Mouse (Mus musculus) cerebellum, adult 11-12 months (tissue): ENCODE results near the gene Atxn10.

Experiments used
- DNase-seq: peaks from one replicate; pipeline ENCODE4 v3.0.0; 2022

The Atxn10 gene

DNA sequence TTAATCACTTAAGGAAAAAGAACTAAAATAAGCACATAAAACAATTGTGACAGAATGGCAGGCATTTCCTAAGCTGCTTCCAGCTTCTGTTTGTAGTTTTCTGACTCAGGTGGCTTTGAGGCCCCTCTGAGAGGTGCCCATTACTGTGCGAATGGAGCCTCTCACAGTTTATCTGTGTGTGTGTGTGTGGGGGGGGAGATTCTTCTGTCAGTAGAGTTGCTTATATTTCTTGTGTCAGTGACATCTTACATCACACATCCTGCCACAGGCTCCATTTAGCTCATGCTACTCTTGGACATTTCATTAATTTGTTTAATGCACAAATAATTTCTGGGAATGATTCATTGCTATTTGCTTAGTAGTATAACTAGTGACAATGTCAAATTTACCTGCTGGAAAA lies 70.8 kb downstream of the Atxn10 start:
- DNase-seq: no peak

DNA sequence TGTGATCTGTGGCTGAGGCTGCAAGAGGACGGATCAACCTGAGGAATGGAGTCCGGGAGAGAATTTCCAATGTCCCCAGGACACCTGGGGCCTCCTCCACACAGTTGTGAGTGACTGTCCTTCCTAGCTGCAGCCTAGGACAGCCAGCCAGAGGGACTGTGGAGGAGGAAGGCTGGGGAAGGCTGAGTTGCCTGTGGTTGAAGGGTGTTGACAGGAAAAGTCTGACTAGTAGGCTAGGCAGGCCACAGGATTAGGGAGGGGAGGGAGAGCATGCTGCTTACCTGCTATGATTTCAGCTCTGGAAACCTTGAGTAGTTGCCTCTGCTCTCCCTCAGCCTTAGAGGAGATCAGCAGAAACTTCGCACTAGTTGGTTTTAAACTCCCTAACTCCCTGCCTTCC lies 71.3 kb downstream of the Atxn10 start:
- DNase-seq: no peak

DNA sequence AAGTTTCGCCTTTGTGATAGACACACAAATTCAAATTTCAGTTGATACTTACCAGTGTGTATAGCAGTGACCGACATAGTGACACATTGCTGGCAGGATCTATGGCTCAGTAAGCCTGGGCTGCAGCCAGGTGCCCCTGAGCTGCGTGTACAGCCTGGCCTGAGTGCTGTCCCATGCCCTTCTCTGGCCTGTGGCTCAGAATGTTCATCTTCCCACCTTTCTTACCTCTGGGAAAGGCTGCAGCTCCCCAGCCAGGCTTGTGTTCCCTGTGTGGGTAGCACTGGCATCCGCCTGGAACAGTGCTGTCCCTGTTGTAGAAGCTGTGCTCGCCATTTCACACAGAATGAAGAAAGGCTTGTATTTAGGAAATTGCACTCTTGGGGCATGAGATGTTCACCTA lies 72.7 kb downstream of the Atxn10 start:
- DNase-seq: peak; percentile 68

DNA sequence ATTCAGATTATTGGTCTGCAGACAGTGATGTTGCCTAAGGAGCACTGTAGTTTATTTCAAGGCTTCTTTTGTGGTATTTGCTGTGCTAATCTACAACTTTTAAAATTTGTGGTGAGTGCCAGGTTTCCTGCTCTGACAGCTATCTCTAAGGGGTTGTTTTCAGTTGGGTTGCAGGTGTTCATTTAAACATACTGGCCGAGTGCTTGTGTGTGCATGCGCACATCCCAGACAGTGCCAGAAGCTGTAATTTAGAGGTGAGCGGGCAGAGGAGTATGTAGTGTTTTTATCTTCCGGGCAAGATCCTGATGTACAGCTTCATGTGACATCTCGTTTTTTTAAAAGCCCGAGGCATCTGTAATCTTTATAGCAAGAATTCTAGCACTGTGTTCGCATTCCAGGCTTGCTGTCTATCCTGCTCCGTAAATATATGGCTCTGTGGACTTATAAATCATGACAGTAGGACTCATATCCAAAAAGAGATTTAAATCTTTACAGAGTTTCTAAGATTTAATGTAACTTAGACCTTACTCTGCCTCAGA lies 73.3 kb downstream of the Atxn10 start:
- DNase-seq: no peak

DNA sequence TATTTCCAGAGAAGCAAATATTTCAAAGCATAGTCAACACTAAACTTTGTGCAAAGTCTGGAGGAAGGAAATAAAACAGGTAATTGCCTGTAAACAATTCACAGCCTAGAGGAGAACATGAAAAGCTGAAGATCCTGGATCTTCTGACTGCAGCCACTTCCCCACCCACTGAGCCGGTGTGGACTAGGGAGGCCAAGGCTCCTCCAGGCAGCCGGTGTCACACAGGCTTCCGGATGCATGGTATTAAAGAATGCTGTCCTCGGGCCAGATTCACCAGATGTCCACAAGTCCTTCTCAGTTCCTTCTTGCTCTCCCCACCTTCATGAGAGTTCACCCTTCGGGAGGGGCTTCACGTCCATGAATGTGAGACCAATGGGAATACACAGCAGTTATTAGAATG lies 73.8 kb downstream of the Atxn10 start:
- peak; percentile 79 for DNase-seq

DNA sequence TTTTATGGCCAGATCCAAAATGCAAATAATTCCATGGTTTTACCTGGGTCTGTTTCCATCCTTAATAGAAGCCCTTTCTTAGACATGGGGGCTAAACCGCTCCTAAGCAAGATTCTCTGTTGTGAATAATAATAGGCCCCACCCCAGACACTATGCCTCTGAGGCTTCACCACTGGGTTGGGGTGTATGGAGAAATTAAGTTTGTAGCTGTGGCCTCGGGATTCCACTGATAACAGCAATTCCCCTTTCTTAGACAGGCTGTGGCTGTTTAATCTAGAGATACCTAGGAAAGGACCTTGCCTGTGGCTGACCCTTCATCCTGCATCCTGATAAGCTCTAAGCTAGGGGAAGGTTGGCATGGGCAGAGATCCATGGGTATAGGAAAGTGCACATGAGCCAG lies 78.6 kb downstream of the Atxn10 start:
- DNase-seq: no peak

DNA sequence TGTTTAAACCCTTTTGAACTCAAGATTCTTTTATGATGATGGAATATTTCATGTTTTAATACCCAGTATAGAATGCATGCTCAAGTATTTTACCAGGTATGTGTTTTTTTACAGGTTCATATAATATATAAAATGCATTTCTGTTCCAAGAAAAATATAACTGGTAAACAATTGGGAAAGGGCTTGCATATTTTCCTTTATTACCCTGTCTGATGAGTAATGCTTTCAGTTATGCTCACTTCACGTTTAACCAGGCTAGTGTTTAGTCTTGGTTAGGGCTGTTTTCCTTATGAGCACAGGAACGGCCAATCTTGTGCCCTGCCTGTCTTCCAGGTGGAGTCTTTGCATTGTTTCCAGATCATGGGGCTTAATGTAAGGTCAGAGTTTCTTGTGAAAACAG lies 84.6 kb downstream of the Atxn10 start:
- DNase-seq: no peak

DNA sequence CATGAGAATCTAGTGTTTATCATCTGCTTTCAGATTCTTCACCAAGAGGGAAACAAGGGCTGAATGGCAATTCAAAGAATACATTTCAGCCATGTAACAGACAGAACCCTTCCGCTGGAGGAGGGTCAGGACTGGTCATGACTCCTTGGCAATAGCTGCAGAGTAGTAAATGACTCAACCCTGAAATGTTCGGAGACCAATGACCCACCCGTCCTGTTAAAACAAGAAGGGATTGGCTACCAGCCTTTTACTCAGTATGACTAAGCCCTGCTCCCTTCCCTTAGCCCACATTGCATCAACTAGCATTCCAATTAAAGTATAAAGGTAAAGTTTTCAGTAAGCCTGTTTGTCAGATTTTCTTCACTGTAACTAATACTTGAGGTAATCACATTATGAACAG lies 88.2 kb downstream of the Atxn10 start:
- DNase-seq: no peak

DNA sequence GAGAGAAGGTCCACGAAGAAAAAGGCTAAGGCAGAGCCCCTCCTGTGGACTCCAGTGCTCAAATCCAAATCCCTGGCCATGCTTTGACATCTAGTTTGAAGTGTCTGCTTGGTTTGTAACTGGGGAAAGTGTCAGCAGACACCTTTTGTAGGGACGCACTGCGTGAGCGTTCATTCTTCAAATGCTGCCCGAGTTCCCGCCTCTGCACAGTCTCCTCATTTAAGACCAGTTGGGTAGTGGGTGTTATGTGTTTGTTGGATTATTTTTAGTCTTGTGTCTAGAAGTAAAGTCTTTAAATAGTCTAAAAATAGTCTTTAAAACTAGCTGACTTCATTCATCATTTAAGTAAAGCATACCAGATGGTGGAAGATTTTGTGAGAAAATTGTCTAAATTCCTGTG lies 92.1 kb downstream of the Atxn10 start:
- no peak for DNase-seq

DNA sequence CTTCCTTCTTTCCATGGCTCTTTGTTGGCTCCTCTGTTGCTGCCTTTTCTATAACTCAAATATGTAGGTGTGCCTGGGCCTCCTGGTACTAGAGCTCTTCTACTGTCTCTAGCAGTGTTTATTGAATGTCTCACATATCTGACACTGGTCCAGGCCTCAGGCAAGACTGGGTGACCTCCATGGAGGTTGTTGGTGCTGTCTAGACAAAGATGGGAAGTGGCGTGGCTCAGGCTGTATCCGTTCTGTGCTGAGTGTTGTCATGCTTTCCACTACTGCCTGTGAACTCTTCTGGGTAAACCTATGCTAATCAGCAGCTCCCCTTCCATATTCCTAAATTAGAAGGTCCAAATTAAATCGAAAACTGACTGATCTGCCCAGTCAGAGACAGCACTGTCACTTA lies 106.5 kb downstream of the Atxn10 start:
- no peak for DNase-seq

DNA sequence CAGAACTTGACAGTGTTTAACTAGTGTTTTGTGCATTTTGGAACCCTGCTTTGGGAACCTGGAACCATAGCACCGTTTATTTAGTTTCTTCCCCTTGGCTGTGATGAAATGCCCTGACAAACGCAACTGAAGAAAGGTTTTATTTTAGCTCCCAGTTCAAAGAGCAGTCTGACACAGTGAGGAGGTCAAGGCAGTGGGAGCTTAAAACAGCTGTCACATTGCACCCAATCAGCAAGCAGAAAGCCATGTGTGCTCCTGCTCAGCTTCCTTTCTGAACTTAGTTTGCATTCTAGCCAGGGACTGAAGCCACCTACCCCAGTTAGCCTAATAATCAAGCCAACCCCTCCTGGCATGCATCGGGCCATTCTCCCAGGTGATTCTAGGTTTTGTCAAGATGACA lies 110.6 kb downstream of the Atxn10 start:
- no peak for DNase-seq

DNA sequence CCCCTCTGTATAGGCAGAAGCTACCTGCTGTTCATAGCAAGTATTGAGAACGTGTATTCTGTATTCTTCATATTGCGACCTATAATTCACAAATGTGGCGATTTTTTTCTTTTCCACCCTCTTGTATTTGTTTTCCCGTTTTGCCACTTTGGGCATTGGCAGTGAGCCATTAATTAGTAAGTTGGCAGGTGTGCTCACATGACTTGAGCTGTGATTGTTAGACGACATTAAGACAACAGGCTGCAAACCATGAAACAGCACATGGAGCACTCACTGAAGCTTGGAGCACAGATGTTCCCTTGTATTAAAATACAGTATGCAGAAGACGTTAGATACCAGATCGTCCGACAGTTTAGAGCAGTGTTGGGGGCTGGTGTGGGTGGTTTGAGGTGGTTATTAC lies 120.8 kb downstream of the Atxn10 start:
- no peak for DNase-seq

DNA sequence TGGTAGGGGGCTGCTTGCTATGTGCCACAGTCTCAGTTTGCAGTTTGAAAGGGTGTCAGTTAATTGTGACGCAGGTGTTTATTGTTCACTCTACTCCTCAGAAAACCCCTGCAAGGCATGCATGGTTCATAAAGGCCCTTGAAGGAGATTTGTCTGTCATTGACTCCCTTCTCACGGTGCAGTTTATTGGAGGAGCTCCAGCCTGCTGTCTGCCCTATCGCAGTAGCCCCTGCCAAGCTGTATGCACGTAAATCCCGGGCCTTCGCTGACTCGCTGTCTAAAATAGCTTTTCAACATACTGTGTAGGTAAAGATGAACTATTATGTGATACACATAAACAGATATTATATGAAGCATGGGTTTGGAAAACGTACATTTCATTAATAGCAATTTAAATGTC lies 121.8 kb downstream of the Atxn10 start:
- no peak for DNase-seq

DNA sequence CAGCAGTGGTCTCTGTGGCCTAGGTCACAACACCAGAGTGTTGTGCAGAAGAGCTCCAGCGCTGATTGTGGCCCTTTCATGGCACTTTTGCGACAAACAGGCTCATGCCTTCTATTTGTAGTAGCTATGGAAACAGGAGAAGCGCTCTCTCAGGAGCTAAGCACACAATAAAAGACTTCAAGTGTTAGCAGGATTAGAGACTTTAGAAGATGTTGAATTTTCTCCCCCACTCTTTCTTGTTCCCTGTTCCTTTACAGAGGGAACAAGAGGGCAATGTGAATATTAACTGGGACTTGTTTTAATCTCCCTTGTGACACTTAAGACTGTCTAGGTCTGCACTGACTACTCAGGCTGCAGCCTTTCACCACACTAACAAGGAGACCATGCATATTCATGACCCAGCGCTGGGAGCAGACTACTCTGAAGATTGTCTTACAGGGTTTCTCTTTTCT lies 122.6 kb downstream of the Atxn10 start:
- DNase-seq: no peak

DNA sequence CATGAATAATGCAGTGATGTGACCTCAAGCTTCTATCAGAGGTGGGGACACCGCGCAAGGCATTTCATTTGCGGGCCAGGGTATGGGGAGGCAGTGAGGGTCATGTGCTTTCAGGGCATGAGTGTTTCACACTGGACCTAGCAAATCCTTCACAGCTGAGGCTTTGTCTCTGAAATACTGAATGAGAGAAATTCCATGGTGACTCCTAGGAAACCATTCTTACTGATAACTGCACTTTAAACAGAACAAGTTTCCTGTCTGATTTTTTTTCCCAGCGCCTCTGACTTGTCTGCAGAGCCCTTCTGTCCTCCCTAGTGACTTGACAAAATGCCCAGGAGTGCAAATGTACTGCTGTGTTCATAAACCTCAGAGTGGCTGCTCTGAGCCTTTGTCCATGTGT lies 125.5 kb downstream of the Atxn10 start:
- no peak for DNase-seq

DNA sequence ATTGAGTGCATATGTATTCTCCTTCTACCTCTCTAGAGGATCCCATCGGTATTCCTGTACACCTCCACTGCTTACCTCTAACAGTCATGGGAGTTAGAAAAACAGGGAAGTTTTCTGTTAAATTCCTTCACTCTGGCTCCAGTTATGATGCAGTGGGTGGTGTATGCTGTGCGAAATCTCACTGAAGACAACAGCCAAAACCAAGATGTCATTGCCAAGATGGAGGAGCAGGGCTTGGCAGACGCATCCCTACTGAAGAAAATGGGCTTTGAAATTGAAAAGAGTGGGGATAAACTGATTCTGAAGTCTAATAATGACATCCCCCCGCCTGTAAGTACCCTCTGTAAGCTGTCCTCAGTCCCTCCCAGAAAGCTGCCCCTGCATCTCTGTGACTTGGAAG lies 126.1 kb downstream of the Atxn10 start:
- DNase-seq: no peak

DNA sequence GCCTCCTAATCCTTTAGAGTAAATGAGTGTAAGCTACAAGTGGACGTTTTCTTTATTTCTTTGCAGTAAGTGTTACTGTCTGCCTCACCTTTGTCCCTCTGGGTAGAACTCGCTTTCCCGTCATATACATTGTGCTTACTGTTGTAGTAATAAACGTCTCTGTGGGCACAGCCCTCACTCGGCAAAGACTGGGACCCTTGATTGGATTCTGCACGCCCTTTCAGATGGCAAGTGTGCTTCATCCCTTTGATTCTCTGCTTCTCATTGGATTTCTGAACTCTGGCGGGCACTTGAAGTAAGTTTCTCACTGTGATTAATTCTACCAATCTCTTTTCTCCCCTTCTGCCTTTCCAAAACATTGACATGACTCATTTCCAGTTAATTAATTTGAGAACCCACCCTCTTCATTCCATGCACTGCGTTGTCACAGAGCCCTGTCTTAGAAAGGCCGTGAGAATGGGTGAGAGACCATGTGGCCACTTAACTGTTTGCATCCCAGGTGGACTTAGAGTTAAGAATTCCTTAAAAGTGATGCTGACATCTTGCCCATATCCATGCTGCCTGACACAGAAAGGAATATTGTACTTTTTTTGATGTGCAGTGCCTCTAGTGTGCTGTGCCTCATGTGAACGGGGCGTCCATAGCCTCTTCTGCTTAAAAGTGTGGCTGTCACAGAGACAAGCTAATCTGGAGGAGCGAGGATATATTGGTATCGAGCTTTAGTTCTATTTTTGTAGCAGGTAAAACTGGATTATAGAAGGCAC lies 127.2 kb downstream of the Atxn10 start:
- DNase-seq: no peak

DNA sequence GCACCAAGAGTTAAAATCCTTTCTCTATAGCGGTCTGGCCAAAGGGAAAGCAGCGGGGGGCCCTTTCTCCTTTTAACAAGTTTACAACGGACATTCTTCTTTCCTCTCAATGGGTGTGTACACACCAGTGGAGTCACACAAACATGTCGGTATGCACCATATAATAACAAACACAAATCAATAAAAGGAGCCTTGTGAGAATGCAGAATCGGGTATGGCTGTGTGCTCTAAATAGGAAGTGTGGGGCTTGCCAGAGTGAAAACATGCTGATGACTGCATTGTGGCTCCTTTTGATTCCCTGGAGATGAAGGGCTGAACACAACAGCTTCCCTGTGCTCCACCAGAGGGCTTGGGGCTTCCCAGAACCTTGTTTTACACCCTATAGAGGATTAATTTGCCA lies 128.1 kb downstream of the Atxn10 start:
- no peak for DNase-seq

DNA sequence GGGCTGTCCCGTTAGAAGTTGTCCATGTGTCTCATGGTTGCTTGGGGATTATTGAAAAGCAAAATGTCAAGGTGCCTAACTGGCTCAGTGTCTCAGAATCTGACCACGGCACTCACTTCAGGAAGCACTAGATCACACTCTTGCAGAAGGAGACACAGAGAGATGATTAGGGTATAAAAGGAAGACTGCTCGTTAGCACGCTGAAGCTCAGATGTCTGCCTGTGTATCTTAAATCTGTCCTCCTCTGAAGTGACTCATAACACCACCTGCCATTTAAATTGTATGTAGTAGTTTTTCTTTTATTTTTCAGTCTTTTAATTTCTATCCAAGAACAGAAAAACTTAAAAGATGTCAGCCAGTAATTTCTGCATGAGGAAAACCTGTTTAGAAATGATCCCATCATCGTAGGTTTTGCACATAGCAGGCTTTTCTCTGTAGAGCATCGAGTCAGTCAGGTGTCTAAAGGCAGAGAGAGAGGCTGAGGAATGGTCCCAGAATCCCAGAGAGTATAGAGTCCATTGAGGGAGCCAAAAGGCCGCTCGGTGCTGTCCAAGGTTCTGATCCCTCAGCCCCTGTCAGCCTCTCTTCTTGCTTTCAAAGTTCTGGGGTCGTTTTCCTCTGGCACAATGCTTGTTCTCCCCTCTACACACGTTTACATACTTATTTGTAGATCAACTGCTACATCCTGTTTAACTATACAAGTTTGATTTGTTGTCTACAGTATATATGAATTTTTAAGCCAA lies 128.9 kb downstream of the Atxn10 start:
- no peak for DNase-seq

DNA sequence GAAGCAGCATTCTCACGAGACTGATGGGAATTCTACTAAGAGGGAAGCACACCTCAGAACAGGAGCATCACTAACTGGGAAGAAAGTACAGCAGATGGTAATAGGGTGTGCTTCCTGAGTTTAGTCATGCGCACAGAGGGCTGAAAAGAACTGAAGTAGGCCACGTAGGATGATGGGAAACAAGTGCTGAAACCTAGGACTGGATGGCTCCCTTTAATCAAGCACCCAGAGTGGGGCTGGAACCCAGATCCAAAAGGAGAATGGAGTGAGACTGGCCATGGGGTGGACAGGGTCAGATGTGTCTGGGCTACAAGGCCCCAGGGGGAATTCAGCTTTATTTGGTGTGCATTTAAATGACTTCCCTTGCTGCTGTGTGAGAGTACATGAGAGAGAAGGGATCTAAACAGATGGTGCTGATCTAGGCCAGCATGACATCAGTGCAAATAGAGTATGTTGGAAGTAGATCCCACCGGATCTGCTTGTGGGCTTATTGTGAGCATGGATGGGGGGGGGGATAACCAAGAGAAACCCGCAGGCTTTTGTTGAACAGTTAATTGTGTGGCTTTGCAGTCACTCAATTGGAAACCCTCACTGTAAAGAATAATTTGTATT lies 130.5 kb downstream of the Atxn10 start:
- no peak for DNase-seq

DNA sequence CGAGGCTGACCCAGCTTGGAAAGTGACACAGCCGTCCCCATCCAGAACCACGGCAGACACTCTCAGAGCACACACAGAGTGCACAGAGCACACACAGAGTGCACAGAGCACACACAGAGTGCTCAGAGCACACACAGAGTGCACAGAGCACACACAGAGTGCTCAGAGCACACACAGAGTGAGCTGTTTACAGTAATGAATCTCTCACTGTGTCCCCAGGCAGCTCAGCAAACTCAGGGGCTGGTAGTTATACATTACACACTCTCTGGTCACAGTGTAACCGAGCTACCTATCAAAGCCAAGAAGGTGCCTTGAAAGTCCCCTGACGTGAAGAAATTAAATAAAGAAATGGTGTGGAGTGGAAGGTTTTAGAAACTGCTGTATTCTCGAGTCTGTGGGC lies 133.4 kb downstream of the Atxn10 start:
- no peak for DNase-seq

DNA sequence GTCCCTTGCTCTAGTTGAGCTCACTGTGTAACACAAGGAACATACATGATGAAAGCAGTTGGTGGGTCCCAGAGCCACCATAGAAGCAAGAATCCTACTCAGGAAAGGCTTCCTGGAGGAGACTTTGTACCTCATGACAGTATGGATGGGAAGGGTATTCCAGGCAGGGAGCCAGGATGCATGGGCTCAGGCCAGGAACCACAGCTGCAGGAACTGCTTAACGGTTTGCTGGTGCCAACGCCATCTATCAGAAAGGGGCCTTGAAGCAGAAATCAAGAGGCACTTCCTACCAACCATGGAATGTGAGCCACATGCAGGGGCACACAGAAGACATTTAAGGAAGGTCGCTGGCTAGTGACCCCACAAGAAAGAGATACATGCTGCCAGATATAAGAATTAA lies 138.7 kb downstream of the Atxn10 start:
- no peak for DNase-seq

DNA sequence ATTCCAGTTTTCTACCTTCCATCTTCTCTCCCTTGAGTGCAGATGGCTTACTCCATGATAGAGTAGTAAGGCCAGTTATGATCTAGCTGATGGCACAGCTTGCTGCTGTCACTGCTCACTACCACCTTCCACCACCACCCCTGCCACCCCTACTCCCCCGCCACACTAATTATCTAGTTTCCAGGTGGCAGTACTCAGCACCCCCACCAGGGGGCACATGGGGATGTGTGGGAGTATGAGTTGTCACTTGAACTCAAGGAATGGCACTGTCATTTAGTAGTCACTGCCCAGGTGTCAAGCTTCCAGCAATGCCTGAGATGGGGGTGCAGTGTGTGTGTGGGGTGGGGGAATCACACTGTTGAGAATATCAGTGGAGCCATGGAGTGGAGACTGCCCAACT lies 141.5 kb downstream of the Atxn10 start:
- DNase-seq: no peak

DNA sequence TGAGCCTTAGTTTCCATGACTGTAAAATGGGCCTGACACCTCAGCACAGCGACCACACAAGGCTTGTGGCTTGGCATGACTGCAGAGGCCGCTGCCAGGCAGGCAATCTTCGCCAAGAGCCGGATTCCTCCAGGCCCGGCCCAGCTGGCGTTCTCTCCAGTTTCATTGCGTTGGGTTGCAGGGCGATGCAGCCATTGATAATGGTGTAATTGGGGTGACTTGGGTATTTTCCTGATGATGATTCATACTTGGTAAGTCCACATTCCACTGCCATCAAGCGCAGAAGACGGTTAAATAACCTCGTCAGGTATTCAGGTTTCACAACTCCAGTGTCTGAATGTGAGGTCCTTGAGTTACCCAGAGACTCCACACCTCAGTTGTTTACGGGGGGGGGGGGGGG lies 143.3 kb downstream of the Atxn10 start:
- DNase-seq: no peak
